Mouse (Mus musculus) bone marrow, adult 2 months (tissue): ENCODE data around the gene Cdh1.

Experiments
- CTCF ChIP-seq: fragments of 200-500 bp; IDR thresholded peaks from 2 replicates; pipeline ENCODE4 v1.5.1; 2011; ENCODE audit warnings: low read length, control low read depth; ENCODE audit not compliant: control insufficient read depth, insufficient read depth
- POLR2A ChIP-seq: fragments of 200-500 bp; IDR thresholded peaks from 2 replicates; pipeline ENCODE4 v1.6.1; 2011; ENCODE audit warnings: low read depth, mild to moderate bottlenecking, control low read depth, low read length, borderline replicate concordance; ENCODE audit not compliant: control insufficient read depth

DNA sequence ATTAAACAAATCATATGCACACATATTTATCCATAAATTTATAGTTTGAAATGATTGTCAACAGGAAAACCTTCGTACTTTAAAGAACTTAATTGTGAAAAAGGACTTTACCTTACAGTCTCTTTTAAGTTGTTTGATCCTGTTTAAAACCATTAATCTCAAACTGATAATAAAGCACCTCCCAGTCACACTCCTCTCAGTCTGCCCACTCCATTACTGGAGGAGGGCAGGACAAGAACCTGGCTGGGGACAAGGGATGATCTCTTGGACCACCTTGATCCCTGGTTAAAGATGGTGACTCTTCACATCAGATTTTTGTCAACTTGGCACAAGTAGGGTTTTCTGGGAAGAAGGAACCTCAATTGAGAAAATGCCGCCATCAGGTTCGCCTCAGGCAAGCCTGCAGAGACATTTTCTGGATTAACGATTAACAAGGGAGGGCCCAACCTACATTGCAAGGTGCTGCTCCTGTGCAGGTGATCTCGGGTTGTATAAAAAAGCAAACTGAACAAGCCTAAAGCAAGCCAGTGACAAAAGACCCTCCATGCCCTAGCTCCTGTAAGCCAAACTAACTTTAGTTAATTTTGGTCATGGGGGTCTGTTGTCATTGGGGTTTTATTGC, 31.5 kb upstream of the Cdh1 start:
- TF ChIP-seq POLR2A = no peak
- TF ChIP-seq CTCF = no peak
